Mouse (Mus musculus) heart, embryonic 13.5 days (tissue): ENCODE measurements around the gene Sprr2d. TPM values are rescaled to one million over a fixed set of nuclear protein-coding genes. Genes with fewer than 3 reads are reported as not detected.

Source experiments
- ATAC-seq: fragments of 200-750 bp; cut with Nextera tagmentation; 2 replicates; pipeline ENCODE4 v1.8.0; 2017; ENCODE audit warnings: moderate TSS enrichment; ENCODE audit not compliant: insufficient number of reproducible peaks, low FRiP score, low TSS enrichment; ENCODE audit errors: extremely low read depth
- H3K27ac ChIP-seq: fragments of 300-500 bp; sonication (generic); replicated peaks from 2 replicates; pipeline ENCODE4 v1.5.1; 2015; ENCODE audit warnings: moderate library complexity, mild to moderate bottlenecking, inconsistent platforms
- H3K27me3 ChIP-seq: fragments of 300-500 bp; sonication (generic); replicated peaks from 2 replicates; pipeline ENCODE4 v1.6.1; 2015; ENCODE audit warnings: mild to moderate bottlenecking, inconsistent platforms
- H3K36me3 ChIP-seq: fragments of 300-500 bp; sonication (generic); 2 replicates; pipeline ENCODE4 v1.6.1; 2015; ENCODE audit warnings: mild to moderate bottlenecking, inconsistent platforms
- H3K4me1 ChIP-seq: fragments of 300-500 bp; sonication (generic); 2 replicates; pipeline ENCODE4 v1.6.1; 2015; ENCODE audit warnings: inconsistent platforms
- H3K4me2 ChIP-seq: fragments of 300-500 bp; sonication (generic); 2 replicates; pipeline ENCODE4 v1.6.1; 2015; ENCODE audit warnings: inconsistent platforms, mild to moderate bottlenecking, moderate library complexity
- H3K4me3 ChIP-seq: fragments of 300-500 bp; sonication (generic); 2 replicates; pipeline ENCODE4 v1.5.1; 2015; ENCODE audit warnings: moderate library complexity, mild to moderate bottlenecking, inconsistent platforms
- H3K9ac ChIP-seq: fragments of 300-500 bp; sonication (generic); 2 replicates; pipeline ENCODE4 v1.6.1; 2015; ENCODE audit warnings: inconsistent platforms, mild to moderate bottlenecking, moderate library complexity
- H3K9me3 ChIP-seq: fragments of 300-500 bp; sonication (generic); 2 replicates; pipeline ENCODE4 v1.6.1; 2016; ENCODE audit warnings: inconsistent platforms
- WGBS: fragments of 180-500 bp; shearing (Covaris S2); methylation state at CpG from one replicate; pipeline ENCODE4 v1.1.7; 2015; ENCODE audit warnings: mixed read lengths; 5-methylcytosine and 5-hydroxymethylcytosine counted together
- polyA plus RNA-seq: library from polyadenylated mRNA; unstranded; fragments of >200 nt; fragmentation: Nextera tagmentation; extraction: Ambion mirVana; gene quantifications from 2 replicates; pipeline ENCODE4 v1.2.1, GENCODE M21; 2015

Sprr2d gene
- polyA plus RNA-seq: not detected in 2 replicates

- no peaks in the 10 kb centered on the region for H3K27me3 ChIP-seq
- H3K4me2 ChIP-seq: no peak within 1 kb of the TSS
These were observed at the start of gene Sprr2d for GRCm38 (mm10) chr3:92338840-92339239. Gene Sprr2d (plus strand): TSS chr3:92339140.

DNA sequence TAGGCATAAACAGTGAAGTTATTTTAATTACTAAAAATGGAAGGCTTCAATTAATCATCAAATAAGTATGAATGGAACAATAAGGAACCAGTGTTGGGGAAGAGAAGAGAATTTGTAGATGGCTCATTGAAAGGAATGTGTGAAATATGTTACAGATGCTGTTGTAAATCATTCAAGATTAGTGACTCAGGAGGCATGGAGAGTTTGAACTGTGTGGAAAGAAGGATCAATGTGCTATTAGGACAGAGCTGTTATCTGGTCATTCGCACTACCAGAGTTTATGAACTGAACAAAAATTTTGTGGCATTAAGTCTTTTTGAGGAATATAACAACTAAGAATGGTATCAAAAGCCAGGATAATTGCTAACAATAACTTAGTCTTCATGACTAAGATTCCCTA, 31.5 kb upstream of the Sprr2d start:
- Histone ChIP-seq H3K36me3 (no peaks in the 10 kb centered on the region), H3K9ac (no peak overlapping the region), H3K4me2 (no peak overlapping the region), H3K9me3 (no peaks in the 10 kb centered on the region), H3K27me3 (no peaks in the 10 kb centered on the region), H3K4me1 (no peaks in the 10 kb centered on the region), H3K27ac (no peak overlapping the region), H3K4me3 (no peak overlapping the region)
- ATAC-seq: no peak
- 64% methylated on average over 1 of the region's 1 CpGs for WGBS

More at GRCm38 (mm10) chr3:92338840-92339239, at the start of gene Sprr2d:
- no peak within 1 kb of the TSS for H3K9ac ChIP-seq
- WGBS: 83% methylated on average over 5 of the region's 5 CpGs
- H3K36me3 ChIP-seq: no peaks in the 10 kb centered on the region
- no peaks in the 10 kb centered on the region for H3K9me3 ChIP-seq
- H3K4me1 ChIP-seq: no peaks in the 10 kb centered on the region
- H3K27ac ChIP-seq: no peak within 1 kb of the TSS
- no peak within 1 kb of the TSS for H3K4me3 ChIP-seq
- no peak for ATAC-seq

DNA sequence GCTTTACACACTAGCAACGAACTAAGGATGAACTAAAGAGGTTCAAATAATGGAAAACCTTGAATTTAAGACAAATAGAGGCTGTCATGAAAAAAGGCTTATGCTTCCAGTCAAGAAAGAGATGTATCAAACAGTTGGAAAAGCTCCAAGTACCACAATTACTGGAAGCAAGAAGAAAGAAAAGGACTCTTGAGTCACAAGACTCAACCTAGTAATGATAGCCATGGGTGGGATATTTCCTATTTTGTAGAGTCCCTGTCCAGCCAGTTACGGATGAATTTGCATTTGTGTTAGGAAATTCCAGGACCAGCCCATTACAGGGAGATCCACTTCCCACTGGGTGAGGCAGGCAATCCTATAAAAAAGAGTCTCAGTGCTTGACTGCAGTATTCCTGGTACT, 22.6 kb upstream of the Sprr2d start, which contains the start of gene Sprr2b:
TSS of gene Sprr2b (plus strand) at position 301 of the 400 bp plus-strand sequence.
- Histone ChIP-seq H3K27me3 (no peaks in the 10 kb centered on the region), H3K4me1 (no peaks in the 10 kb centered on the region), H3K36me3 (no peaks in the 10 kb centered on the region), H3K4me2 (no peak within 1 kb of the TSS), H3K4me3 (no peak within 1 kb of the TSS), H3K27ac (no peak within 1 kb of the TSS), H3K9me3 (no peaks in the 10 kb centered on the region), H3K9ac (no peak within 1 kb of the TSS)
- 72% methylated on average over 2 of the region's 2 CpGs for WGBS
- ATAC-seq: no peak

DNA sequence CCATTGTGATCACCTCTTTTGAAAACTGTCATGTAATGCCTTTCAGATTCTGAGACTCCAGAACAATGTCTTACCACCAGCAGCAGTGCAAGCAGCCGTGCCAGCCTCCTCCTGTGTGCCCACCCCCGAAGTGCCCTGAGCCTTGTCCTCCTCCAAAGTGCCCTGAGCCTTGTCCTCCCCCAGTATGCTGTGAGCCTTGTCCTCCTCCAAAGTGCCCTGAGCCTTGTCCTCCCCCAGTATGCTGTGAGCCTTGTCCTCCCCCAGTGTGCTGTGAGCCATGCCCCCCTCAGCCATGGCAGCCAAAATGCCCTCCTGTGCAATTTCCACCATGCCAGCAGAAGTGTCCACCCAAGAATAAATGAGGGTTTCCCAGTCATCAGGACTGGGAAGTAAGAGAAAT, 21.6 kb upstream of the Sprr2d start:
- Histone ChIP-seq H3K4me2 (no peak overlapping the region), H3K27ac (no peak overlapping the region), H3K9ac (no peak overlapping the region), H3K4me3 (no peak overlapping the region), H3K27me3 (no peaks in the 10 kb centered on the region), H3K9me3 (no peaks in the 10 kb centered on the region), H3K4me1 (no peaks in the 10 kb centered on the region), H3K36me3 (no peaks in the 10 kb centered on the region)
- 76% methylated on average over 2 of the region's 2 CpGs for WGBS
- no peak for ATAC-seq

- no peaks in the 10 kb centered on the region for H3K9me3 ChIP-seq
- no peak for ATAC-seq
- H3K4me1 ChIP-seq: no peaks in the 10 kb centered on the region
- no peak overlapping the region for H3K9ac ChIP-seq
- no peak overlapping the region for H3K4me3 ChIP-seq
- H3K27ac ChIP-seq: no peak overlapping the region
- no peaks in the 10 kb centered on the region for H3K36me3 ChIP-seq
- WGBS: 76% methylated on average over 1 of the region's 1 CpGs
- H3K27me3 ChIP-seq: no peaks in the 10 kb centered on the region
- H3K4me2 ChIP-seq: no peak overlapping the region
These were observed 2.7 kb upstream of the Sprr2d start for GRCm38 (mm10) chr3:92336278-92336677.

DNA sequence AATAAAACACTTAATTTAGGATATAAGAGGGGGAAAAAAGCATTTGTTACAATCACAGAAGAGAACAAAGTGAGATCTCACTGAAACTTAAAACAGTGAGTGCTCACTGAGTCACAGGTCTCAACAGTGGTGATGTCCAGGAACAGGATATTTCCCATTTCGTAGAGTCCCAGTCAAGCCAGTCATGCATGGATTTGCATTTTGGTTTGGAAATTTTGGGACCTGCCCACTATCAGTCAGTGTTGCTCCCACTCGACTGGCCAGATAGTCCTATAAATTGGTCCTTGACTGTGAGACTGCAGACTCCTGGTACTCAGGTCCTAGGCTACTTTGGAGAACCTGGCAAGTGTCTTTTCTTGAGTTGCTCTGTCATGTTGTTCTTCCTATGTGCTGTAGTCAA, 12.9 kb downstream of the Sprr2d start, which contains the start of gene Sprr2e:
TSS of gene Sprr2e (plus strand) at position 301 of the 400 bp plus-strand sequence.
- no peak within 1 kb of the TSS for H3K4me3 ChIP-seq
- no peaks in the 10 kb centered on the region for H3K36me3 ChIP-seq
- no peak within 1 kb of the TSS for H3K27ac ChIP-seq
- H3K27me3 ChIP-seq: no peaks in the 10 kb centered on the region
- H3K4me2 ChIP-seq: no peak within 1 kb of the TSS
- no peak within 1 kb of the TSS for H3K9ac ChIP-seq
- no peak for ATAC-seq
- no peaks in the 10 kb centered on the region for H3K9me3 ChIP-seq
- 77% methylated on average over 2 of the region's 2 CpGs for whole genome bisulfite sequencing
- no peaks in the 10 kb centered on the region for H3K4me1 ChIP-seq

DNA sequence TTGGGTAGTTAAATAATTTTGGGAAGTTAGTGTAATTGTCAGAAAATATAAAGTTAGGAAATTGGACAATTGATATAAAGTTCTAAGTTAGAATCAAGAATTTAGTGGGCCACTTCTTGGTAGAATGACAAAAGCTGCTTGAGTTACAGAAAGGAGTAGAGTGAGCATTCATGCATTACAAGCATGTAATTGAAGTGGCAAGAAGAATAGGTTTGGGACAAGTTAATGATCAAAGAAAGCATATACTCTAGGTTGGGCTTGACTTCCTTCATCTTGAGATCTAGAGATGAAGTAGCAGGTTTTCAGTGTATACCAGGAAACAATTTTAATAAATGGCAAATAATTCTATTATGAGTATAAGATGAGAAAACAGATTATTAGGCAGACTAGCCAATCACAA, 22.7 kb downstream of the Sprr2d start:
- Histone ChIP-seq H3K9me3 (no peaks in the 10 kb centered on the region; the same call in 1 of the 2 replicates), H3K27me3 (no peaks in the 10 kb centered on the region), H3K27ac (no peak overlapping the region), H3K9ac (no peak overlapping the region), H3K4me3 (no peak overlapping the region), H3K4me1 (no peaks in the 10 kb centered on the region), H3K4me2 (no peak overlapping the region), H3K36me3 (no peaks in the 10 kb centered on the region)
- no peak for ATAC-seq

- Histone ChIP-seq H3K9me3 (no peaks in the 10 kb centered on the region), H3K4me1 (no peaks in the 10 kb centered on the region), H3K4me3 (no peak within 1 kb of the TSS), H3K4me2 (no peak within 1 kb of the TSS), H3K27ac (no peak within 1 kb of the TSS), H3K27me3 (no peaks in the 10 kb centered on the region), H3K36me3 (no peaks in the 10 kb centered on the region), H3K9ac (no peak within 1 kb of the TSS)
- no peak for ATAC-seq
- 50% methylated on average over 3 of the region's 3 CpGs for WGBS
These were observed 25.9 kb downstream of the Sprr2d start, which contains the start of gene Sprr2f for GRCm38 (mm10) chr3:92364887-92365286. Gene Sprr2f (plus strand): TSS chr3:92365187.

DNA sequence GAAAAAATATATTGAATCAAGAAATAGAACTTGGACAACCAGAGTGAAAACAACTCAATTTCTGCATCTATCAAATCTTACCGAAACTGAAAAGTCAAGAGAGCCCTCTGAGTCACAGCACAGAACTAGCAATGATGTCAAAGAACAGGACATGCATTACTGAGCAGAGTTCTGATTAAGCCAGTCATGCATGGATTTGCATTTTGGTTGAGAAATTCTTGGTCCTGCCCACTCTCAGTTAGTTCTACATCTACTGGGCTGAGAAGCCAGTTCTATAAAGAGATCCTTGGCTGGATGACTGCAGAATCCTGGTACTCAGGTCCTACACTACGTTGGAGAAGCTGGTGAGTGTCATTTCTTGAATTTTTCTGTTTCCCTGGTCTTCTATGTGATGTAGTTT, 34.7 kb downstream of the Sprr2d start:
- H3K9ac ChIP-seq: no peak overlapping the region
- H3K27ac ChIP-seq: no peak overlapping the region
- H3K27me3 ChIP-seq: no peaks in the 10 kb centered on the region
- no peak overlapping the region for H3K4me2 ChIP-seq
- no peaks in the 10 kb centered on the region for H3K9me3 ChIP-seq
- H3K4me1 ChIP-seq: no peaks in the 10 kb centered on the region
- WGBS: 69% methylated on average over 2 of the region's 2 CpGs
- no peak for ATAC-seq
- H3K36me3 ChIP-seq: no peaks in the 10 kb centered on the region
- no peak overlapping the region for H3K4me3 ChIP-seq

GRCm38 (mm10) chr3:92385385-92385784, 46.4 kb downstream of the Sprr2d start, which contains the start of gene Sprr2h:
Gene Sprr2h (plus strand): TSS chr3:92385685.
- no peaks in the 10 kb centered on the region for H3K4me1 ChIP-seq
- H3K27ac ChIP-seq: no peak within 1 kb of the TSS
- no peak within 1 kb of the TSS for H3K9ac ChIP-seq
- no peaks in the 10 kb centered on the region for H3K9me3 ChIP-seq
- WGBS: 64% methylated on average over 1 of the region's 1 CpGs
- no peak within 1 kb of the TSS for H3K4me3 ChIP-seq
- no peak within 1 kb of the TSS for H3K4me2 ChIP-seq
- no peaks in the 10 kb centered on the region for H3K36me3 ChIP-seq
- no peaks in the 10 kb centered on the region for H3K27me3 ChIP-seq
- no peak for ATAC-seq
